Mouse (Mus musculus): Measurements from ENCODE around the gene 1700008O03Rik.

DNA sequence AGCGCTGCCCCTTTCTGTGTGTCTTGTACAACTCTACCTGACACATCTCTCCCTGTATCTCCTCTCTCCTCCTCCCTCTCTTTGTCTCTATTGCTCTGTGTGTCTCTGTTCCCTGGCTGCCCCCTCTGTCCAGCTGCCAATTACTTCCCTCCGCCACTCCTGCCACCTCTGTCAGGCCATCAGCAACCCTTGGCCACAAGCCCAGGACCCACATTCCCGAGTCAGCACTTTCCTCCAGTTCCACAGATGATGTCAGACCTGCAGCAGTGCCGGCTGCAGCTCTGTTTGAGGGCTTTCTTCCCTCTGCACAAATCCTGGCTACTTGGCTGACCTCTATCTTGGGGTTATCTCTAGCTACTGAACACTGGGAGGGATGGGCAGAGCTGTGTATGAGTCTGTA is 7.3 kb downstream of the 1700008O03Rik start:
- TF ChIP-seq TAL1 (IDR thresholded peaks at IDR 0.05; ENCODE audit: low read length): no peak
- no peak for TF ChIP-seq GATA1 (IDR thresholded peaks at IDR 0.05; ENCODE audit: low read length)

All from erythroblast, embryonic 14.5 days (primary cell).